Mouse (Mus musculus) thymus, postnatal 4 days (tissue): ENCODE measurements around the gene Ptprn2.

Experiments
- DNase-seq: peaks from one replicate; pipeline ENCODE4 v3.0.0; 2021

Ptprn2 gene

GRCm38 (mm10) chr12:116648584-116649206 lies 163.2 kb downstream of the Ptprn2 start:
- peak; percentile 81 for DNase-seq

GRCm38 (mm10) chr12:116653684-116654083 lies 168.2 kb downstream of the Ptprn2 start:
- DNase-seq = peak; percentile 80

- peak; percentile 81 for DNase-seq
These were observed 174.6 kb downstream of the Ptprn2 start for GRCm38 (mm10) chr12:116660076-116660475.

GRCm38 (mm10) chr12:116661018-116661417 lies 175.5 kb downstream of the Ptprn2 start:
- no peak for DNase-seq

GRCm38 (mm10) chr12:116677701-116678100 lies 192.2 kb downstream of the Ptprn2 start:
- no peak for DNase-seq

- no peak for DNase-seq
These were observed 204.3 kb downstream of the Ptprn2 start for GRCm38 (mm10) chr12:116689832-116690231.

- DNase-seq = no peak
These were observed 224.0 kb downstream of the Ptprn2 start for GRCm38 (mm10) chr12:116709535-116709934.

- DNase-seq = no peak
These were observed 225.2 kb downstream of the Ptprn2 start for GRCm38 (mm10) chr12:116710716-116711115.

- no peak for DNase-seq
These were observed 225.6 kb downstream of the Ptprn2 start for GRCm38 (mm10) chr12:116711133-116711532.

GRCm38 (mm10) chr12:116713096-116713495 lies 227.6 kb downstream of the Ptprn2 start:
- no peak for DNase-seq

GRCm38 (mm10) chr12:116721062-116721461 lies 235.5 kb downstream of the Ptprn2 start:
- no peak for DNase-seq

- no peak for DNase-seq
These were observed 254.6 kb downstream of the Ptprn2 start for GRCm38 (mm10) chr12:116740141-116740540.

- DNase-seq = no peak
These were observed 255.8 kb downstream of the Ptprn2 start for GRCm38 (mm10) chr12:116741300-116741699.

GRCm38 (mm10) chr12:116746401-116746800 lies 260.9 kb downstream of the Ptprn2 start:
- no peak for DNase-seq

- no peak for DNase-seq
These were observed 267.3 kb downstream of the Ptprn2 start for GRCm38 (mm10) chr12:116752784-116753183.

GRCm38 (mm10) chr12:116763961-116764360 lies 278.4 kb downstream of the Ptprn2 start:
- DNase-seq = no peak

GRCm38 (mm10) chr12:116770911-116771310 lies 285.4 kb downstream of the Ptprn2 start:
- DNase-seq = no peak

- no peak for DNase-seq
These were observed 286.0 kb downstream of the Ptprn2 start for GRCm38 (mm10) chr12:116771493-116771892.

- no peak for DNase-seq
These were observed 286.6 kb downstream of the Ptprn2 start for GRCm38 (mm10) chr12:116772081-116772566.

- no peak for DNase-seq
These were observed 287.8 kb downstream of the Ptprn2 start for GRCm38 (mm10) chr12:116773344-116773743.

GRCm38 (mm10) chr12:116776447-116776846 lies 290.9 kb downstream of the Ptprn2 start:
- no peak for DNase-seq

GRCm38 (mm10) chr12:116778095-116779090 lies 292.9 kb downstream of the Ptprn2 start:
- no peak for DNase-seq

- no peak for DNase-seq
These were observed 294.9 kb downstream of the Ptprn2 start for GRCm38 (mm10) chr12:116780419-116780818.

- DNase-seq = no peak
These were observed 300.2 kb downstream of the Ptprn2 start for GRCm38 (mm10) chr12:116785731-116786130.
